Mouse (Mus musculus) right cerebral cortex, postnatal 4 days (tissue): ENCODE results near the gene Gpr84.
"Not testable (repeated sequence)": the region's sequence is repeated elsewhere in the genome, so short reads cannot be mapped to it uniquely, and the experiment has no call there.

Experiments used
- DNase-seq: peaks from one replicate; pipeline ENCODE4 v3.0.0-alpha.2; 2022

Gene Gpr84

DNA sequence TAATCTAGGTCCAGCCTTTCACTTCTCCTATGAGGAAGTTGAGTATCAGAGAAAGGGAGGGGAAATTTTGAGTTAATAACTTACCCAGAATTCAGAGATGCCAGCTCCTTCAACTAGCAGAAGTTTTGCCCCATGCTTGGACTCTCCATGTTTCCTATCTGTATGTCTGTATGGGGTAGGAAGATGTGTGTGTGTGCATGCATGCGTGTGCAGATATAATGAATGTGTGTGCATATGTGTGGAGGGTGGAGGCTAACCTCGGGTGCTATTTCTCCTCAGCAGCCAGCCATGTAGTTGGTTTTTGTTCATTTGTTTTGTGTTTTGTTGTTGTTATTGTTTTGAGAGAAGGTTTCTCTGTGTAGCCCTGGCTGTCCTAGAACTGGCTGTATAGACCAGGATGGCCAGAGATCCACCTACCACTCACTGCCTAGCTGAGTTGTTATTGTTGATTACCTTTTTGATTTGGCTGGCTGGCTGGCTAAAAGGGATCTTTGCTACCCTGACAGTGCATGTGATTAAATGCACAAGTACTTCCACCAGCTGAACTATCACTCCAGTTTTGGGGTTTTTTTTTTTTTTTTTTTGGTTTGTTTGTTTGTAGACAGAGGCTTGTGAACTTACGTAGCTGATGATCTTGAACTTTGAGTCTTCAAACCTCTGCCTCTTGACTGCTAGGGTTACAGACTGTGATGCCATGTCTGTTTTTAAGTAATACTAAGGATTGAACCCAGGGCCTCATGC is 28.8 kb downstream of the Gpr84 start:
- no peak for DNase-seq

DNA sequence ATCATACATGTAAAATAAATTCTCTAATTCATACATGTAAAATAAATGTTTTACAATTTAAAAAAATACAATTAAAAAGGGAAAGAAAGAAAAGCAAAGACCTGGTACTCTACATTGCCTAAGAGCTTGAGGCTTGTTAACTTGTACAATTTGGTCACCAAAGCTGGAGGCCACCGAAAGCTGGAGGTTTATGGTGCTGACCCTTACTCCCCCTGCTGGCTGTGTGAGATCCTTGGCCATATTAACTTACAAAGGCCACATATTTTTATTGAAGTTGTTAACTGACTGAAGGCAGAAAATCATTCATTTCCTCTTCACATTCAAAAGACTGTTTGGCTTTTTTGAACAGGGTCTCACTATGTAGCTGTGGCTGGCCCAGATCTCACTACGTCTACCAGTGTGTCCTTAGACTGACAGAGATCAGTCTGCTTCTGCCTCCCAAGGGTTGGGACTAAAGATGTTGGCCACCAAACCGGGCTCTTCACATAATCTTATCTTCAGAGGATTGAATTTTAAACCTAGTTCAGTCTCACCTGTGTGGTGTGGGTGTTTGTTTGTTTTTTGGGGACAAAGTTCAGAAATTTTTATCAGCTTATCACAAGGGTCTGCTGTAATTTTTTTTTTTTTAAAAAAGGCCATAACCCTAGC is 29.5 kb downstream of the Gpr84 start:
- no peak for DNase-seq

GRCm38 (mm10) chr15:103279750-103280149 is 30.7 kb downstream of the Gpr84 start:
- no peak for DNase-seq

DNA sequence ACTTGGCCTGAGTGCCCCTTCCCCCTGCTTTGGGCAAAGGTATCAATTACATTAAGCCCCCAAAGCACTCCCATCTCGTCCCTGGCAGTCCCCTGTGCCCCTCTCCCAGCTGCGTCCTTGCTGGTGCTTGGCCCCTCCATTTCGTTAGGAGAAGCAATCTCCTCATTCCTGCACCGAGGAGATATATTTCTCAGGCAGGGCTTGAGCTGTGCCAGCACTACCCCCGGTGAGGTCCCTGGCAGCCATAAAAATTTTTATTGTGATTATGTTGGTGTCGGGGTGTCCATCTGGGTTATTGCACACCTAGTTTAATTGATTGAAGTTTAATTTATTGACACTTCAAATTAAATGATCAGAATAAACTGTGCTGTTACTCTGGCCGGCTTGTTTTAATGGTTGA is 32.5 kb downstream of the Gpr84 start:
- no peak for DNase-seq

- DNase-seq, result not testable (repeated sequence)
Observed at GRCm38 (mm10) chr15:103275943-103276342, 34.5 kb downstream of the Gpr84 start.

- peak; percentile 88 for DNase-seq
Observed at GRCm38 (mm10) chr15:103272419-103273279, 37.8 kb downstream of the Gpr84 start, which contains the start of gene Copz1. Copz1 (plus strand) TSS chr15:103272714.

GRCm38 (mm10) chr15:103268903-103269302 is 41.5 kb downstream of the Gpr84 start:
- DNase-seq, result no peak

- DNase-seq, result no peak
Observed at GRCm38 (mm10) chr15:103264794-103265193, 45.6 kb downstream of the Gpr84 start.

DNA sequence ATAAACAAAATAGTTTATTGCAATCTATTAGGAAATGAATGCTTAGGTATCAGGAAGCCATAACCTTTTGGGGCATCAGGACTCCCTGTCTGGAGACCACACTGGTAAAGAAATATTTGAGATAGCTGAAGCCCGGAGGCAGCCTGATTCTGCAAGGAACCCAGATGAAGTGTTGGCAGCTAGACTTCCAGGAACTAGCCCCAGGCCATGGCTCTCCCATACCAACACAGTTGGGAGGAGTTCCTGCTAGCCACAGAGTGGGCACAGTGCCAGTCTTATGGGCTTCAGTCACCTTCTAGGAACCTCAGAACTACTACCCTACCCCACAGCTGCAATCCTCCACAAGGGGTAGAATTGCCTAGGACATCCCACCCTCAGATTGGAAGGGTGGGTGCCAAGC is 50.4 kb downstream of the Gpr84 start:
- DNase-seq, result no peak

DNA sequence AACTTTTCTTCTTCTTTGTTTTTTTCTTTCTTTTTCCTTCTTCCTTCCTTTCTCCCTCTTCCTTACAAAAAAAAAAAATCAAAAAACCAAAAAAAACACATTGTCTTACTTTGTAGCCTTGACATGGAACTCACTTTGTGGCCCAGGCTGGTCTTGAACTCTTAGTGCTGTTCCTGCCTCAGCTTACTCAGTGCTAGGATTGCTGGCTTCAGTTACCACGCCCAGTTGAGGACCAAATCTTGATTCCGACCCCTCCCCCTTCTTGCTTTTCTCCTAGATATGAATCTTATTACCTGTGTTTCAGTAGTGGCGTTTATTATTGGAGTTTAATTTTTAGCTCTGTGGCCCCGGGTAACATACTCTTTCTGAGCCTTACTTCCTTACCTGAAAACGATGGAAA is 51.2 kb downstream of the Gpr84 start:
- DNase-seq, result no peak
